Mouse (Mus musculus) v-Abl transformed pro-B cells (cell line): Measurements from ENCODE around the gene Gm21852.
"Not testable (repeated sequence)": the region's sequence is repeated elsewhere in the genome, so short reads cannot be mapped to it uniquely, and the experiment has no call there.

Experiments
- in situ Hi-C, 2 experiments: fragments of 400-800 bp; cut with MboI; formaldehyde crosslinking; loops; one replicate each; pipeline ENCODE4 v1.15.1; 2025; ENCODE audit not compliant: unreplicated experiment in 2 of 2

Gm21852 gene

GRCm38 (mm10) chrY:40651896-40652295 lies at the start of gene Gm21852:
Gene Gm21852, minus strand, starts transcription at chrY:40651996.
- in situ Hi-C loops: not testable (repeated sequence)
